Mouse (Mus musculus) cerebellum, adult 8-10 months (tissue): ENCODE results near the gene Plvap.

Experiments
- DNase-seq: peaks from one replicate; pipeline ENCODE4 v3.0.0; 2022

Plvap gene

DNA sequence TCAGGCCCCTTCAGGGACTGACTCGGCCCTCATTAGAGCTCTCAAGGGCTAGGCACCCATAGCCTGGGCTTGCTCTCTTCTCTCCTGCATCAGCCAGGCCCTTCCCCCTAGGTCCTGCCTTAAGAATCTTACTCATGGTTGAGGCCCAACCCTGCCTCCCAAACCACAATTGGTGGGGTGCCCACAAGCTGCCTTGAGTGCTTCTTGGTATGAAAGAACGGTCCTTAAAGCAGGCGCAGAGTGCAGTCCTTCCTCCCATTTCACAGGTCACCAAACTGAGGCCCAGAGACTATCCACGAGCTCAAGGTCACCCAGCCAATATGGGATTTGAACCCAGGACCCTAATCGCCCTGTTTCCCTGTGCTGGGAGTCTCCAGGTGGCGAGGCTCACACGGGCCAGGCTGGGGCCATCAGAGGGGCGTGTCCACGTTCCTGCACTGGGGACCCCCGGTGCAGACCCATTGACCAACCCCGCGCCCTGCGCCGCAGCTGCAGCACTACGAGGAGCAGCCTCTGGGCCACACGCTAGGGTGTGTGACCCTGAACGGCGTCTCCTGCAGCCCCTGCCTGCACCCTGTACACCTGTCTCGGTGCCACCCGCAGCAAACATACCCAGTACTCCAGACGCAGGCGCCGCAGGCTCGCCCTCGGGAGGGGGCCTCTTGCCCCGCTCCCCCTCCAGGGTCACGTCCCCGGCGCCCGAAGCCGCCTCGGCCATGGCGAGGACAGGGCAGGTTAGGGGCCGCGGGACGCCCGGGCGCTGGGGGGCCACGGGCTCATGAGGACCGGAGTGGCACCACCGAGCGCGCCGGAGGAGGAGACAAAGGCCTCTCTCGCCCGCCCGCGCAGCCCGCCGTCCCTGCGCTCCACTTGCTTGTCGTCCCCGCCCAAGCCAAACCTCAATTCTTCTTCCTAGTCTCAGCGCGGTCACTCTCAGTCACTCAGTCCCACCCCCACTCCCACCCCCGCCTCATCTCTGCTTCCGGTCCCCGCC lies 26.1 kb downstream of the Plvap start, which contains the start of gene Ano8:
TSS of gene Ano8 (minus strand) at position 822 of the 994 bp plus-strand sequence.
- peak; percentile 84 for DNase-seq

DNA sequence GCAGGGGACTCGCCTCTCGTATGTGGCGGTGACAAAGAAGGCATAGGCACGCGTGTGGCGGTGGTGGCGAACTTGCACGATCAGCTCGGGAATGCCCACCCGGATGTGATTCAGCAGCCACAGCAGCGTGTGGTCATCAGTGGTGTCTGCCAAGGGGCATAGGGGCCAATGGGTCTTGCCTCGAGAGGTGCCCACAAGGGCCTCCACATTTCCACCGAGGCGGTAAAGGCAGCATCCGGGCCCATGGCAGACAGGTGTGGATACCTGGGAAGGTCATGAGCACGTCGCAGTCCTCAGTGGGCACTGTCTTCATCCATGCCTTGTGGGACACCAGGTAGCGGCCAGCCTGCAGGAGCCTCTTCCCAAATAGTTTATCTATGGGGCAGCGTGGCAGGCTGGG lies 26.8 kb downstream of the Plvap start:
- DNase-seq = no peak

DNA sequence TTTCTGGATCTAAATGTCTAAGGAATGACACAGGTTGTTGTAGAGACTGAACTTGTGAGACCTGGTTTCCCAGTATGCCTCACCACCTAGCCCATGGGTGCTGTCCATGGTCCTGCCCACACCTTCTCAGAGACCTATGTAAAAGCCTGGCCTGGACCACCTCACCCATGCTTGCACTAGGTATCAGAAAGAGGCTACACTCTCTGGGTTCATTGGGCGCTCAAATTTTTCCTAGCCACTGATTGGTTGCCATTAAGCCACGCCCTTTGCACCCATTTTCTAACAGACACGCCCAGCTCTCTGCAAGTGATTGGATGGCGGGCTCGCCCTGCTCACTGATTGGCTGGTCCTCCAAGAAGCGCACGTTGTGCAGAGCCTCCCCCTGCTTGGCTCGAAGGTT lies 27.6 kb downstream of the Plvap start:
- no peak for DNase-seq

DNA sequence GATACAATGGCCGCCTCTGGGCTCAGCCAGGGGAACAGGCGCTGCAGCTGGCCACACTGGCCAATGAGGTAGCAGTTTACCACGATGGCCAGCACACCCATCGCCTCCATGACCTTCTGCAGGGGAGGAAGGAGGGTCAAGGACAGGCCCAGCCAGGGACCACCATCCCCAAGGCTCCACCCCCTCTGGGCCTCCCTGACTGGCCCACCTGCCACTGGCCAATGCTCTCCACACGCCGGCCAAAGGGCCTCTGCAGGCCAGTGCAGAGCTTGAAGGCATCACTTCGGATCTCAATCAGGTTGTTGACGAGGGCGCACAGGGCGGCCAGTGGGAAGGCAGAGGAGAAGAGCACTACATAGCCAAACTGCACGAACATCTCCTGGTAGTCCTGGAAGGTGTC lies 32.6 kb downstream of the Plvap start:
- DNase-seq = no peak

DNA sequence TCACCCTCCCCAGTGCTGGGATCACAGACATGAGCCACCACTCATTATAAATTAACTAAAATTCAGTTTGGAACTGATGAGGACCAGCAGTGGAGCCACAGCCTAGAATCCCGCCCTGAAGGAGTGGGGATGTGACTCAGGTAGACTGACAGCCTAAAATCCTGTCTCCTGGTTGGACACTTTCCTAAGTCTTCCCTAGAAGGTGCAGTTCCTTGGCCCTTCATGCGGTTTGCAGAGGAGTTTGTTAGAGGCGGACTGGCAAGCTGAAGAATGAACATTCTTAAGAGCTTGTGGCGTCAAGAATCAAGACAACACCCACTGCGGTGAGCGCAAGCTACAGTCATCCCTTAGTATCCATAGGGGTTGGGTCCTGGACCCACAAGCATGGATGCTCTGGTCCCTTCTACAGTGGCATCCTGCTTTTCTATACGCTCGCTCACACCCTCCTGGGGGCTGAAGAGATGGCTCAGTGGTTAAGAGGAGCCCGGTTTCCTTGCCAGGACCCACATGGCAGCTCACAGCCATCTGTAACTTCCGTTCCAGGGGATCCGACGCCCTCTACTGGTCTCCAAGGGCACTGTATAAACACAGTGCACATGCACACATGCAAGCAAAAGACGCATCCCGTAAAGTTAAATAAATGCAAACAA lies 34.2 kb downstream of the Plvap start:
- DNase-seq = no peak

DNA sequence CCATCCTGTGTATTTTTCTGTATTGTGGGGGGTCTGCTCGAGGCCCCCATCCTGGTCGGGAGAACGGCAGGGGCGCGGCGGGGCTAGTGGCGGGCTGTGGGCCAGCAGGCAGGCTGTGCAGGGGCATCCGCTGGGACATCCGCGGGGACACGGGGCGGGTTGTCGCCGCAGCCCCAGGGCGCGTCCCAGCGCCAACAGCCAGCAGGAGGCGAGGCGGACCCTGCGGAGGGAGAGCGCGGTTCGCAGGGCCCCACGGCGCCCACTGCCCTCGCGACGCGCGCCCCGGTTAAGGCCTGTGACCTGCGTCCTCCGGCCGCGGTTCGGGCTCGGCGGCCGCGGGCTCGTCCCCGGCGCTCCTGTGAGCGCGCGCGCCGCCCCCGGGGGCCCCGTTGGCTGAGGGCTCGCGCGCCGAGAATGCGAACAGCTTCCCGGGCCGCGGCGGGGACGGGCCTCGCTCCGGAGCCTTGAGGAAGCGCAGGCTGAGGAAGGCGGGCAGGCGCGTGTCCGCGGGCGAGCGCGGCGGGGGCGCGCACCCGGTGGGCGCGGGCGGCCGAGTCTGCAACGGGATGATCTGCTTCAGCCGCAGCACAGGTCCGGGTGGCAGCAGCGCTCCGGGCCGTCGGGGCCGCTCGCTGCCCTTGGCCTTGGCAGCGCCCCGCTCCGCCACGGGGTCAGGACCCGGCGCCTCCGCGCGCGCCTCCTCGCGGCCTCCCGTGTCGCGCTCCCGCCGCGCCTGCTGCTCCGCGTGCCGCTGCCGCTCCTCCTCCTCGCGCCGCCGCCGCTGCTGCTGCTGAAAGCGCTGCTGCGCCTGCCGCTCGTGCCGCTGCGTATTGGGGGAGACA lies 35.2 kb downstream of the Plvap start:
- DNase-seq = peak; percentile 83

DNA sequence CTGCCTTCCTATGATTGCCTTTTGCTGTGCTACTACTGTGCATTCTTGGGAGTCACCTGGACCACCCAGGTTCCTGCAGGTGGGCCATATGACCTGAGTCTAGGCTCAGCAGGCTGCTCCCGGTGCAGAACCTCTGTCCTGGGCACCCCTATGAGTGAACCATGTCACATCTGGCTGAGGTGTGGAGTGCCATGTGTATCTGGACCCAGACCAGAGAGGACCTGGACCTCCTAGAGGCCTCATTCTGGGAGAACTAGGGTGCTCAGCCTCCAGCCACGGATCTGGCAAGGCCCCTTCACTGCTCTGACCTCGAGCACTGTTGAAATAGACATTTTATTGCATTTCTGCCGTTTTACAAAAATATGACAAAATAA lies 35.9 kb downstream of the Plvap start:
- DNase-seq = no peak

DNA sequence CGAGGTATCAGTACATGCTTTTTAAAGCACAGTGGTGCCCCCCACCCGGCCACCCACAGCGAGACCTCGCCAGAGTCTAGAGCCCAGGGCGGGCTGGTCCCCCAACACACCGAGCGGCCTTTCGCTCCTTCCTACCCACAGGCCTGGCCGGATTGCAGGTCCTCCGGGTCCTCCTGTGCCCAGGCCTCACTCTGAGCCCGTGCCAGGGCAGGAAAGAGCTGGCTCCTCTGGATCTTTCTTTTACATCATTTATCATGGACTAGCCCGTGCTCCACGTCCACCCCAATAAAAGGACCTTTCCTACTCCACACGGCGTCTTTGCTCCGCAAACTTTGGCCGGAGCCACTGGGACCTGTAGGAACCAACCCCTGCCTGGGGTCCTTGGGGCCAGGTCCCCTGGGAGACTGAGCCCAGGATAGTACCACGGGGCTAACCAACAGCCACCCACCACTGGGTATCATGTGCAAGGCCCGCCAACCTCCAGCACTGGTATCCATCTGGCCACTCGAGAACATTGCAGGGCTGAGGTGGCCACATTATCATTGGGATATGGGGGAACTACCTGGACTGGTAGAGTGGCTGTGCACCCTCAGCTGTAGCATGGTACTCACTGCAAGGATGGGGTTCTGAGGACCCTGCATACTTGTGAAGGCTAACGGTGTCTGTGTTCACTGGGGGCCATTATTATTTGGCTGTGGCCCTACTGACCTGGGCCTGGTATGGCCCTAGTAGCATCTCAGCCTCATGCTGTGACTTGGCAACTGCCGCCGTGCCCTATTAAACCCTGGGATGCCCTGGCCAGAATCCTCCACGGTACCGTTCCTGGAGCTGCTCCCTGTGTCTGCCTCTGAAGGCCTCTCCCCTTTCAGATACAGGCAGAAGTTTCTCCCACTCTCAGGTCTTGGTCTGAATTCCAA lies 36.5 kb downstream of the Plvap start:
- no peak for DNase-seq

DNA sequence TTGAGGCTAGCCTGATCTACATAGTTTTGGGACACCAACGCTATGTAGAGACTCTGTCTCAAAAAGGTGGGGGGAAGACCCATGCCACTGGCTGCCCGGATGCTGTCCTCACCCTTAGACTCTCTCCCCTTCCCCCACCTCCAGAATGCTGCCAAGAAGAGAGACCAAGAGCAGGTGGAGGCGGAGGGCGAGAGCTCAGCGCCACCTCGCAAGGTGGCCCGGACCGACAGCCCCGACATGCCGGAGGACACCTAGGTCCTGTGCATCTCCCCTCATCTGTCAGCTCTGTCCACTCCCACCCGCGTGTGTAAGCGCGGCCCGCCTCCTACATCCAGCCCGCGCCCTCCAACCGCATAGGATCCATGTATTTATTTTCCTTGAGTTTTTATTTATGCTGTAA lies 37.2 kb downstream of the Plvap start:
- DNase-seq = no peak

DNA sequence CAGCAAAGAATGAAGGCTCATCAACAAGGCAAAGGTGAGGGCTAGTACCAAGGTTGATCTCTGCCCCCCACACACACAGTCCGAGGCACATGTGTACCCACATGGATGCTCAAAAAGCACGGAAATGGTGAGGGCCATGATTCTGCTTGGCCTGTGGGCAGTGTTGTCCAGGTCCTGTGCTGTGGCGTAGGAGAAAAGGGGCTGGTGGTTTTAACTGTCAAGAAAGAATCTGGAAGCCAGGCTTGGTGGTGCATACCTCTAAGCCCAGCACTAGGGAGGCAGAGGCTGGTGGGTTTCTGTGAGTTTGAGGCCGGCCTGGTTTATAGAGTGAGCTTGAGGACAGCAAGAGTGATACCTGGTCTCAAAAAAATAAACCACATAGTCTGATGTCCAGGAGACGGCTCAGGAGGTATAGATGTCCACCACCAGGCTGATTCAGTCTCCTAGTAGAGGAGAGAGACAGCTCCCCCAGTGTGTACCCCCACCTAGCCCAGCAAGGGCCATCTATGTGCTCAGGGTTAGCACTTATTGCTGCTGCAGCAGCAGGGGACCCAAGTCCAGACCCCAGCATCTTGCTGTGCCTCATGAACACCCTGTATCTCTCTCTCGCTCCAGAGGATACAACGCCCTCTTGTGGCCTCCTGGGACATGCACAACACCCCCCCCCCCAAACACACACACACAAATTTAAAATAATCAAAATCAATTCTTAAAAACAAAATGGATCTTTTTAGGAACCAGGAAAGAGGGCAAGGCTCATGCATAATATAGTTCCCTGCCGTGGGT lies 38.8 kb downstream of the Plvap start:
- peak; percentile 13 for DNase-seq

DNA sequence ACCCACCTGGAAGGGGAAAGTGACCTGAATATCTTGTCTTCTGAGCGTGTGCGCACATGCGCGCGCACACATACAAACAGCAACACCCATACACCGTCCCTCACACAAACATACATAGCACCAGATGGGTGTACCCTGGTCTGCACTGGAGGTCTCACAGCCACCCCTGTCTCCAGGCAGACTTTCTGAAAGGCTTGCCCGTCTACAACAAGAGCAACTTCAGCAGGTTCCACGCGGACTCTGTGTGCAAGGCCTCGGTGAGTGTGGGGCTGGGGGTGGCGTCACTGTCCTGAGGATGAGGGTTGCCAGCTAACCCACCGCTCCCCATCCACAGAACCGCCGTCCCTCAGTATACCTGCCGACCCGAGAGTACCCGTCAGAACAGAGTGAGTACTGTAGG lies 39.7 kb downstream of the Plvap start:
- DNase-seq = peak; percentile 16

DNA sequence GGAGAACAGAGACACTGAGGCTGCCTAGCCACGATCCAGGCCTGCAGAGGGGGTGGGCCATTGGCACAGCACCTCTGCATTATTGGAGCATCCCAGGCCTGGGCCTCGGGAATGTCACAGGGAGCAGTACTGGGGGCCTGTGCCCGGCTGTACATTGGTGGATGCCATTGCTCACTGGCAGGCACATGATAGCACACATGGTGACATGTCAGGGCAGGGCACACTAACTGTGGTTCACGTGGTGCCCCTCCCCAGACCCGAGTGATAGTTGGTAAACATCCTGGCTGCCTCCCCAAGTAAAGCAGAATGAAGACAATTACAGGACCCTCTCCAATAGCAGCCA lies 40.7 kb downstream of the Plvap start:
- peak; percentile 23 for DNase-seq

DNA sequence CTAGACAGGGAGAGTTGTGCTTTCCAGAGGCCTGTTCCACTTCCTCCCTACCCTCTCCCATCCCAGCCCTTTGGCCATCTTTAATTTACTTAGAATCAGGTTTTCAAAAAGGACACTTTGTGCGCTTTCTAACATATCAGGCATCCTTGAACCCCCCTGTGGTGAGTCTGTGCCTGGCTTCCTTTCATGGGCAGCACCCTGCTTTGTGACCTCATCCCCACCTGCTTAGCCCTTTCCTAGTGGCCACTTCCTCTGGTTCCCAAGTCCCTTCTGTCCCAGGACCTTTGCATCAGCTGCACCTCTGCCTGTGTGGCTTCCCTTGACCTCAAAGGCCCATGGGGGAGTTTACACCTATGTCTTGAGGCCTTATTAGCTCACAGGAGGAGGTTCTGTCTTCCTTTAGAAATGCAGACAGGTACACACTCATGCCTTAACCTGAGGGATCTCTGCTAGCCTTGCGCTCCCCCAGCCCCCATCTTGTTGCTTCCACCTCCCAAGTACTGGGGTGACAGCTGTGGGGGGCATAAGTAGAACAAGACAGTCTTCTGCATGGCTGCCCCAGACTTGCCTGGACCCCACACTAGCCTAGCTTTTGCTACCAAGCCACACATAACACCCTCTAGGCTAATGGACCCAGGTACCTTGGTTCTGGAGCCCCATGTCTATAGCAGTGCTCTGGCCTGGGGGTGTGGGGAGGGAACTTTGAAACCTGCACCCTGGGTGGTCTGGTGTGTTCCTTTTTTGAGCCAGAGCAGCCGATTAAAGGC lies 41.2 kb downstream of the Plvap start:
- peak; percentile 47 for DNase-seq

DNA sequence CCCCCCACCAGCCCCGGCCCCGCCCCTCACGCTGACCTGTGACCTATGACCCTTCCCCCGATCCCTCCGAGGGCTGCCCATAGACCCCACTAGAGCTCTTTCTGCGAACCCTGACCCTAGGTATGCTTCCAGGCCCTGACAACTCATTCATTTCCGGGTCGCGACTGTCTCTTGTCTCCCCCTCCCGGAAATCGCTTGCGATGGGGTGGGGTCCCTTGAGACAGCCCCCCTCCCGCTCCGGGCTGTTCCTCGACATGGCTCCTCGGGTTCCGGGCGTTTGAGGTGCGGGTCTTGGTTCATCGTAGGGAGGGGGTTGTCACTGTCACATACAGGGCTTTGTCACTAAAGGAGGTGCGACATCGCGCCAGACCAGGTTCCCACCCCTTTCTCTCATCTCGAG lies 42.1 kb downstream of the Plvap start:
- DNase-seq = peak; percentile 62

DNA sequence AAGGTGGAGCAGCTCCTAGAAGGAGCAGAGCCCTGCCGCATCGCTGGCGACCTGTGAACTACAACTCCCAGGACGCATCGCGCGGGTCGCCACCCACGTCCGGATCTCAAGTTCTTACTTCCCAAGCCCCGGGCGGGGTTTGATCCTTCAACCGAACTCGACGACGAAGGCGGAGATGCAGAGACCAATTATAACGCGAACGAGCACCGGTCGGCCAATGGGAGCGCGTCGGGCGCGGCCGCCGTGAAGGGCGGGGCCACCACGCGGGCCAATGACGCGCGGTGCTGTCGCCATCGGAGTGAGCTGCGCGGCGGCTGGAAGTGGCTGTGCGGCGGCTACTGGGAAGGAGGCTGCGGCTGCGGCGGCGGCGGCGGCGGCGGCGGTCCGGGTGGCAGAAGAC lies 42.6 kb downstream of the Plvap start, which contains the start of gene Dda1:
TSS of gene Dda1 (plus strand) at position 284 of the 400 bp plus-strand sequence.
- peak; percentile 97 for DNase-seq

DNA sequence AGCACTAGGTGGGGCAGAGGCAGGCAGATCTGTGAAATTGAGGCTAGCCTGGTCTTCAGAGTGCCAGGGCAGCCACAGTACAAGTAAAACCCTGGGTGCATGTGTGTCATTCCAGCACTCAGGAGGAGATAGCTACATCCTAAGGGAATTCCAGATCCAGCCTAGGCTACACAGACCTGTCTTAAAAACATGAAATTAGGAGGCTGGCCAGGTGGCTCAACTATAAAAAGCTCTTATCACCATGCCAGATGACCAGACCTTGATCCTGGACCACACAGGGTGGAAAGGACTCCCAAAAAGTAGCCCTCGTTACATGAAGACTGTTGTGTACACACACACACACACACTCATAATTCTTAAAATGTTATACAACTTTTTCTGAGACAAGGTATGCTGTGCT lies 43.6 kb downstream of the Plvap start:
- DNase-seq = peak; percentile 27

DNA sequence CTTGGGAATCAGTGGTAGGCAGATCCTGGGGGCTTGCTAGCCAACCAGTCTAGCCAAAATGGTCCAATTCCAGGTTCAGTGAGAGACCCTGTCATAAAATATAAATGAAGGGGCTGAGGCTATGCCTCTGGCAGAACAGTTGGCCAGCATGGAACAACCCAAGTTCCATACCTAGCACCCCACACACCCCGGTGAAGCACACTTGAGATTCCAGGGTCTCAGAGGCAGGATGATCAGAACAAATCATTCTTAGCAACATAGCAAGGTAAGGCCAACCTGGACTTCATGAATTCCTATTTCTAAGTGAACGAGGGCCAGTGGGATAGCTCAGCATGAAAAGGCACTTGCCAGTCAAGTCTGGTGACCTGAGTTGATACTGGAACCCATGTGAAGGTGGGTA lies 44.4 kb downstream of the Plvap start:
- peak; percentile 25 for DNase-seq

DNA sequence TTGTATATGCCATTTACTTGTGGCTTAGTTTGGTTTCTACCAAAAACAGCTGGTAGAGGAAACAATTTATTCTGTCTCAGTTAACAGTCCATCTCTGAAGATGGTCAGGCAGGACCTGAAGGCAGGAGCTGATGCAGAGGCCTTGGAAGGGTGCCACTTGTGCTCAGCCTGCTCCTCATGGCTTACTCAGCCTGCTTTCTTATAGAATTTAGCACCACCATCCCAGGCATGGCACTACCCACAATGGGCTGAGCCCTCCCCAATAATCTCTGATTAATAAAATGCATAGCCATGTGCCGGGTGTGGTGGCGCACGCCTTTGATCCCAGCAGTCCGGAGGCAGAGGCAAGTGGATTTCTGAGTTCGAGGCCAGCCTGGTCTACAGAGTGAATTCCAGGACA lies 45.4 kb downstream of the Plvap start:
- peak; percentile 35 for DNase-seq

DNA sequence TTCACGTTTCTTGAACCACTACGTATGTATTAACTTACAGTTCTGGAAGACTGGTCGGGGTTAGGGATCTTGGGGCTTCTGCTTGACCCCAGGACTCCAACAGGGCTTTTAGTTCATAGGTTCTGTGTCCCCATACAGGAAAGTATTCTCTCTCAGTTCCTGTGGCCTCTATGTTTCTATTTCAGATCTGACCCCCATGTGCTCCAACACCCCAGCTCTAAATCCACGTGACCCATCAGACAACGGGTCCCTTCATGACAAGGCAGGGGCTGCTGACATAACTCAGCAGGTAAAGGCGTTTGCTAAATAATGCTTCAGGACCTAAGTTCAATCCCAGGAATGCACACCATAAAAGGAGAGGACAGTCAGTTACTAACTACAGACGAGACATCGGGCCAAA lies 45.8 kb downstream of the Plvap start:
- peak; percentile 30 for DNase-seq
